Mouse (Mus musculus) retina, postnatal 7 days (tissue): ENCODE data around the gene Pdap1.
"Not testable (repeated sequence)": the region's sequence is repeated elsewhere in the genome, so short reads cannot be mapped to it uniquely, and the experiment has no call there.

ENCODE experiments used
- DNase-seq: peaks from one replicate; pipeline ENCODE4 v3.0.0-alpha.2; 2012; ENCODE audit warnings: low read depth, low spot score

Pdap1 gene

DNA sequence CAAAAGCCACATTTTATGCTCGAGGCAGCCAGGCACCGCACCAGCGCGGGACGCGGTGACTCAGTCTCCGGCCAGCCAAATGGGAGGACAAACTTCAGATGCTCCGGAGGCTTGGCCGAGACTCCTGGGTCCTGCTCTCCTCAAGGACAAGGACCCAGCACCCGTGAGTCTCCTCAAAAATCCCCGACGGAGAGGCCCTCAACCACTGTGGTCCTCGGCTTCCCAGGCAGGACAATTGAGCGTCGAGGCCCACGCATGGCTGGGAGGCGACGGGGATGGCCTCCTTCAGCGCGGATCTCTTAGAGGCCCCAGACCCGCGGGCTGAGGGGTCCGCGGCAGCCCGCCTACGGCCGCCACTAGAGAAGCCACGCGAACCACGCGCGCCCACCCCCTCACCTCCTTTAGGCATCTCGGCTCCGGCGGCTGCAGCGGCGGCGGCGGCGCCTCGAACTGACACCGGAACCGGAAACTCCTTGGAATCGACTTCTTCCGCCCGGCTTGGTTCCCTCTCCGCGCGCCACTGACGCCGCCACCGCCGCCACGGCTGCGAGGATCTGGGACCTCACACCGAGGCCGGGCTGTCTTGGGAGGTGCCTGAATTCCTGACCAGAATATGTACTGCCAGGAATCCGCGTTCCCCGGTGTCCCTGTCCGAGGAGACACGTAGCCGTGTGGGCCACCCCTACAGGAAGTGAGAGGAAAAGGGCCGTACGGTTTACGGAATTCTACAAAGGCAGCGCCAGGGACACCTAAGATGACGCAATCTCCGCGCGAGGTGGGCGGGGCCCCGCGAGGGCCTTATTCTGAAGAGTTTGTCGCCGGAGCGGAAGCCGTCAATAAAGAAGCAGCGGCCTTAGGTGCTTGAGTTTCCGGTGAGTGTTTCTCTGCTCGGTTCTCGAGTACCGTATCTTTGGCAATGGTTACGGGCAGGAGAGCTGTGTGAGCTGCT, at the start of gene Pdap1, which contains the start of gene Bud31:
Pdap1 (minus strand) TSS at position 668 of the 949 bp plus-strand sequence.
Bud31 (plus strand) TSS at position 792 of the 949 bp plus-strand sequence.
- DNase-seq: peak; percentile 93

DNA sequence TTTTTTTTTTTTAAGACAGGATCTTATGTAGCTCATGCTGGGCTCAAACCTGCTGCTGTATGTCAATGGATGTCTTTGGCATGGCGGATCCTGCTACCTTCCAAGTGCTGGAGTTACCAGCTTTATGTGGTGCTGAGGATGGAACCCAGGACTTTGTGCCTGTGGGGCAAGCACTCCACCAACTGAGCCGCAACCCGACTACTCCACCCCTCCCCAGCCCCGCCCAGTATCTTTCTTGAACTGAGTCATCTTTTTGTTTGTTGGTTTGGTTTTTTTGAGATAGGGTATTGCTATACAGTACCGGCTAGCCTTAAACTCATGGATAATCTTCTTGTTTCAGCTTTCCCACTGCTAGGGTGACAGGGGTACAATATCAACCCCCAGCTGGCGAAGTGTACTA, 49.4 kb upstream of the Pdap1 start:
- no peak for DNase-seq

DNA sequence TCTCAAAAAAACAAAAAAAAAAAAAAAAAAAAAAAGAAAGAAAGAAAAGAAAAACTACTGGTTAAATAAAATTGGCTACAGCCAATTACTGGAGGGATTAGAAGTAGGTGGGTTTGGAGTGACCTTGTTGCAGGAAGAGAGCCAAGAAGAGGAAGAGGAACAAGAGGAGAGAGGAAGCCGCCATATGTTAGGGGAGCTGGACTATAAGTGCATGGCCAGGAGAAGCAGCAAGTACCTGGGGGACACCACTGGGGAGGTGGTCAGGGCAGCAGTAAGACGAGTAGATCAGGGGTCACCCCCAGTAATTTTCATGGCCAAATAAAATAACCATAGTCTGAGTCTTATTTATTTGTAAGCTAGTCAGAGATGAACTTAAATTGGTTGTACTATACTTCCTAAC, 45.2 kb upstream of the Pdap1 start:
- DNase-seq: no peak

DNA sequence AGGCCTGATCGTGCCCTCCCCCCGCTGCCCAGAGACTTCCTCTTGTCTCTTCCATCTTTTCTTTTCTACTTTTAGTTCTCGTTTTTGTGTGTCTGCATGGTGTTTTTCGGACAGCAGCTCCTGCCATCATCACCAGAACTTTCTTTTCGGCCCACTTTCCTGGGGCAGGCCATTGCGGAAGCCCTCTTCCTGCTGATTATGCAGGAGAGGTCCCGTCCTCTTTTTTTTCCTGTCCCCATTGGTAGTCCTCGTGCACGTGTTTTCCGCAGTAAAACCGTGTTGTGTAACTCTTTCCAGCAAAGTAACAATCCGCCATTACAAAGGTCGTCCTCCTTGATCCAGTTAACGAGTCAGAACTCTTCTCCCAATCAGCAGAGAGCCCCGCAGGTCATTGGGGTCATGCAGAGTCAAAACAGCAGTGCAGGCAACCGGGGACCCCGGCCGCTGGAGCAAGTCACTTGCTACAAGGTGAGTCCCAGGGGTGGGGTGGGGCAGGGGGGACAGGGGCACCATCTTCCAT, 38.5 kb upstream of the Pdap1 start:
- DNase-seq: no peak

DNA sequence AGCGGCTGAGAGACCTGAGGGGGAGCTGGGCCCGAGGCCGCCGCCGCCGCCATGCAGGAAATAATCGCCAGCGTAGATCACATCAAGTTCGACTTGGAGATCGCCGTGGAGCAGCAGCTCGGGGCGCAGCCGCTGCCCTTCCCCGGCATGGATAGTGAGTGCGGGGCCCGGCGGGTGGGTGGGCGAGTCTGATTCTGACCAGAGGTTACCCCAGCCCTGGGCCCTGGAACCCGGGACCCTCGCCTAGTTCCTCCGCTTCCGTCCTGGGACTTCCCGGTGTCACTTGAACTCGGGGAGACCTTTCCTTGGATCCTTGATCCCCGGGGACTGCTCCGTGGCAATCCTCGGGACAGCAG, 27.2 kb upstream of the Pdap1 start:
- no peak for DNase-seq

DNA sequence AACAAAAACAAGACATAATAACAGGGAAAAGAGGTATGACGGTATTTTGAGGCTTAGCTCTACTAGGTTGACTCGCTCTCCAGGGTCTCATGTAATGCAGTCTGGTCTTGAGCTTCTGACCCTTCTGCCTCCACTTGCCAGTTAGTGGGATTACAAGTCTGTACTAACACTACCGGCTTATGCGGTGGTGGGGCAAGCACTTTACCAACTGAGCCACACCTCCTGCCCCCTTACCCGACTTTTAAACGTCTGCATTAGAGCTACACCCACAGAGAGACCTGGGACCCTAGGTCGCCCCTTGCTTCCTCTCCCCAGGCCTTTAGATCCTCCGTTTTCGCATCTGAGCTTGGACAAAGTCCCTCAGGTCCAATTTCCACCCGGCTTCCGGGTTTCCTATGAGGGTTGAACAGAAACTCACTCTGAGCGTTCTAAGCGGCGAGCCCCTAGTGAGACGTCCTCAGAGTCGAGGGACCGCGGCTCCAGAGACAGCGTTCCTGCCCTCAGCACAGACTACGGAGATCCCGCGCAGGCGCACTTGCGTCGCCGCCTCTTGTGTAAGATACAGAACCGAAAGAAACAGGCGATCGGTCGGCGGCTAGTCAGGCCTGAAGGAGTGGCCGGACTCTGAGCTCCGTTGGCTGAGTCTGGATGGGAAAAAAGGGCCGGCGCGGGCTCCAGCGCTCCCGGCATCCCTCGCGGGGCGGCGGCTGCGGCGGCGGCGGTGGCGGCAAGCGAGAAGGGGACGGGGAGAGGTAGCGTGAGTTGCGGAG, 26.7 kb upstream of the Pdap1 start, which contains the start of the genes Ptcd1 and Cpsf4:
Ptcd1 (minus strand) TSS at position 573 of the 770 bp plus-strand sequence.
Cpsf4 (plus strand) TSS at position 678 of the 770 bp plus-strand sequence.
- DNase-seq: peak; percentile 98

DNA sequence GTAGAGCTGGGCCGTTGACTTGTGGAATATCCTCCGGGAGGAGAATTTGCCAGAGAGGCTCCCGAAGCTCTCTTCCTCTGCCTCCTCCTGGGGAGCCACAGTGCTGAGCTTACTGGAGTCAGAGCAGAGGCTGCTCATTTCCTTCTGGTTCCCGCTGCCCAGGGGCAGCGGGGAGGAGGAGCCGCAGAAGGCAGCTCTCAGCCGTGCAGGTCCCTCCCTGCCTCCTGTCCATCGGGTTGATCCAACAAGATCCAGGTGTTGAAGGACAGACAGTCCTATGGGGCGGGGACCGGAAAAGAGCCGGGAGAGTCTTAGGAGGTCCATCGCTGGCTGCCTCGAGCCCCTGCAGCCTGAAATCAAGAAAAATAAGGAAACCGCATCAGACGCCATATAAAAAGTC, 25.1 kb upstream of the Pdap1 start:
- no peak for DNase-seq

DNA sequence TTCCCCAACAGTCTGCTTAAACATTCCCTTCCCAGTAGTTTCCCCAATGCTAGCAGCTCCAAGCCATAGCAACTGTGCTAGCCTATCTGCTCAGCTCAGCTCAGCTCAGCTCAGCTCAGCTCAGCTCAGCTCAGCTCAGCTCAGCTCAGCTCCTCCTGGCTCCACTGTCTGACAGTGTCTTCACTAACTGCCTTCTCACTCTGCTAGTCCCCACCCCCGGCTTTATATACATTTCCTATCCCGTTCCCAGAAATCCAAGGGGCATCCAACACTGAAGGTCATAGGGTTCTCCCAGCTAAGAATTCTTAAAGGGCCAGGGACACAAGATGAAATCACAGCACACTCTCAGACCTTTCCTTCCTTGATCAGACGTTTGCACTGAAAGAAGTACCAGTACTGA, 24.7 kb upstream of the Pdap1 start:
- DNase-seq: no peak

DNA sequence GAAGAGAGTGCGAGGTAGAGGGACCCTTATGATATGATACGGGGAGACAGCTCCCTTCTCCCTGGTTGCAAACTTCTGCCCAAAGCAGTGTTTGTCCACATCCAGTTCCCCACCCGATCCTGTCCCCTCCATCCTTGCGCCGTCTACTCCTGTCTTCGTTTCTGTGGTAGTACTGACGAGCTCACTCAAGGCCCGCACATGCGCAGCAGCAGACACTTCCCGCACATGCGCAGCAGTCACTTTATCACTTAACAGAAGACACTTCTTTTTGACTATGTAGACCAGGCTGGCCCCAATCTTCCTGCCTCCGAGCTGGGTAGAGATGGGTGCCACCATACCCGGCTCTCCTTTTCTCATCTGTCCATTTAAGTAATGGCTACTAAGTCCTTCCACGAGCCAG, 21.3 kb upstream of the Pdap1 start:
- DNase-seq: no peak

DNA sequence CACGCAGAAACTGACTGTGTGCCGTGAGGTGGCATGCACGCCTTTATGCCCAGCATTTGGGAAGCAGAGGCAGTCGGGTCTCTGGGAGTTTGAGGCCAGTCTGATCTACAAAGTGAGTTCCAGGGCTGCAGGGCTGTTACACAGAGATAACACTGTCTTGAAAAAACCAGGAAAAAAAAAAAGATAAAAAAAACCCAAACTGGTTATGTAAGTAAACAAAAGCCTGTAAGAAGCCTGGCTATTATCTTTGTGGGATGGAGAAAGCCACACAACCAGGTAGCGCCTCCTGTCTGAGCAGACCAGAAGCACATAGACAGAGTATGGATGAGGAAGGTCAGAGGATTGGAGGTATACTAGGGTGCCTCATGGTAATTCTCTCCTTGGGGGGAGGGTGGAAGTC, 12.7 kb upstream of the Pdap1 start:
- no peak for DNase-seq

DNA sequence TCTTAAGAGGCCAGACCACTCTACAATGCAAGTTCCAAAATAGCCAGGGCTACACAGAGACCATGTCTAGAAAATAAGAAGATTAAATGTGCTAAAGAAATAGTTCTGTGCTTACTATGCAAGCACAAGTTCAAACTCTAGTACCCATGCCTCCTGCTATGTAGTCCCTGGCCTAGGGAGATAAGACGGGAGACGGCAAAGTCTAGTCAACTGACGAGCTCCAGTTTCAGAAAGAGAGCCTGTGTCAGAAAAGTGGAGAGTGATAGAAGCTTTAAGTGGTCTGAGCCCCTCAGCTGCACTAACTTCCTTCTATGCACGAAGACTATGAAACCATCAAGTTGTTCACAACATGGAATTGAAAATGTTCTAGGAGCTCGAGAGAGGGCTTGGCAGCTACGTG, 9.3 kb upstream of the Pdap1 start:
- no peak for DNase-seq

DNA sequence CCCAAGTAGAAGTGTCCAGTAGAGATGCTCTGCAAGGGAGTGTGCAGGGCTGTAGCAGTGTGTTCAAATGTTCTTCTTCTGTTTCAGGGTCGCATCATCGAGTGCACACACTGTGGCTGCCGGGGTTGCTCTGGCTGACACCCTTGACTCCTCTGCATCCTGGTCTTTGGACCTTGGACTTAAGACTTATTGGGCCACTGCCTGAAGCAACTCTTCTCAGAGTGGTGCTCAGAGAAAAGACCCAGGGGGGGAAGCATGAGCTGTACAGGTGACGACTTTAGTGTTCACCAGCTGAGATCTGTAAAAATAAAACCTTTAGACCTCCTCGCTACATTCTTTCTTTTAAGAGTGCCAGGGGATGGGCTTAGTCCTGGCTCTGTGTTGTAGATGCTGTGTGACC, 7.7 kb upstream of the Pdap1 start:
- no peak for DNase-seq

DNA sequence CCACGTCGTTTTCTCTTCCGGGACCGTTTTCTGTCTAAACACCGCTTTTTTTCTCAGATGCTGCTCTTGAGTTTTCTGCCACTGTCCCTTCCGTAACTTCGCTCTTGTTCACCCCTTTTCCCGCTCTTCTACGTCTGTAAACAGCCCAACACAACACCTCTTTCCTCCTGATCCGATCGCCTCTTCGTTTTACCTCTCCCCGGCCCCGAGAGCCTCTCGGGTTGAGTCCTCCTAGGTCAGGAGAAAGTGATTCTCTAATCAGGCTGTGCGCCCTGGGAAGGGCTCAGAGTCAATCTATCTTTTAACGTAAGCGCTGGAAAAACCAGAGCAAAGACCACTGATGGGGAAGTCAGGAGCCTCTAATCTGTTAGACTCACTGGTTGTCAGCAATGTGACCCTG, 573 bp upstream of the Pdap1 start:
- no peak for DNase-seq

DNA sequence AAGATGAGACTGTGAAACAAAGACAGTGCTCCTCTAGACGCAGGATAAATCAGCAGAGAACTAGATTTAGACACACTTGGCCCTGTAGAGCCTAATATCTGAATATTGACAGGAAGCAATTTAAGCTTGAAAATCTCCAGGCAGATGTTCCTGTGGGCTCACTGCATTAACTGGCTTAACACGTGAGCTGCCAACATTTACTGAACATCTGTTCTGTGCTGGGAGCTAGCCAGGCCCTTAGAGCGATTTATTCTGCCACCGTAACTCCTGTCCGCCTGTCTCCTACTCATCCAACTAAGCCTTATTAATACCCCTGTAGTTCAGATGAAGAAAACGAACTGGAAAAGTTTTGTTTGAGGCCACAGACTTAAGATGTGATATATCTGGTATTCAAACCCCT, 1.2 kb downstream of the Pdap1 start:
- peak; percentile 55 for DNase-seq

DNA sequence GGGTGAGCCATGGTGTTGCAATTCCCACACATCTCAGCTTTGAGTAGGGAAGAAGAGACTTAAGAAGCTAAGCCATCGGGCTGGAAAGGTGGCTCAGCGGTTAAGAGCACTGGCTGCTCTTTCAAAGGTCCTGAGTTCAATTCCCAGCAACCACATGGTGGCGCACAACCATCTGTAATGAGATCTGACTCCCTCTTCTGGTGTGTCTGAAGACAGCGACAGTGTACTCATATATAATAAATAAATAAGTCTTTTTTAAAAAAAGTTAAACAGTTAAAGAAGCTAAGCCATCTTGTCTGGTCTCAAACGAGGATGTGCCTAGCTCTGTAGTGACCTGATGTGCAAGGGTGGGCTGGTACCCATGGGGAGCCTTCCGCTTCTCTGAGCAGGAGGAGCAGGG, 6.8 kb downstream of the Pdap1 start:
- DNase-seq: not testable (repeated sequence)

DNA sequence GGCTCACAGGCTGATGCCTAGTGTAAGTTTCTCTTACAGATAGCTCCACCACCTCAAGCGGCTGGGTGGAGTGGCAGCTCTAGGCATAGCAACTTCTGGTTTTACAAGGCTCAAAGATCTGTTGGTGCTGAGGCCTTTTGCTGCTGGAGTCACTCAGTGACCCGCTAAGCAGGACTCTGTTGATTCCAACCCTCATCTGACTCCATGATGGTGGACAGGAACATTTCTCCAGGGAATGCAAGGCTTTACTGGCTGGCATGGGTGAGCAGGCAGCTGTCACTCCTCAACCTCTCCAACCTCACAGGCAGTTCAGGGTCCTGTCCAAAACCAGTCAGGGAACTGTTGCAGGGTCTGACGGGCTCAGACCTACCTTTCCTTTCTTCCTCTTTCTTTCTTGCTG, 9.0 kb downstream of the Pdap1 start:
- DNase-seq: no peak

DNA sequence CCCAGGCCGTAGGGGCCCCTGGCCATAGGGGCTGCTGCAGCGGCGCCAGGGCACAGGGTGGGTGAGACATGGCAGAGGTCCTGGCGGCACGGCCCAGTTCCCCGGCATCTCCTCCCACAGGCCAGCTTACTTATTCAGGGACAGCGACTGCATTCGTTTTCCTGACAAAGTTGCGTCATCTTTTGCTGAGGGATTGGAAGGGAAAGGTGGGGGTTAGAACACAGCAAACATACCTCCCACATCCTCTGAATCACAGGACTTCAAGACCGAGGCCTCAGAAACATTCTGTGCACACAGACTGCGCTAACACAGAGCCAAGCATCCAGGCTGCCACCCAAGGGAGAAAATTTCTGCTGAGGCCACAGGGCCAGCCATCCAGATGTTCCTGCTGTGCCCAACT, 9.8 kb downstream of the Pdap1 start:
- DNase-seq: no peak

DNA sequence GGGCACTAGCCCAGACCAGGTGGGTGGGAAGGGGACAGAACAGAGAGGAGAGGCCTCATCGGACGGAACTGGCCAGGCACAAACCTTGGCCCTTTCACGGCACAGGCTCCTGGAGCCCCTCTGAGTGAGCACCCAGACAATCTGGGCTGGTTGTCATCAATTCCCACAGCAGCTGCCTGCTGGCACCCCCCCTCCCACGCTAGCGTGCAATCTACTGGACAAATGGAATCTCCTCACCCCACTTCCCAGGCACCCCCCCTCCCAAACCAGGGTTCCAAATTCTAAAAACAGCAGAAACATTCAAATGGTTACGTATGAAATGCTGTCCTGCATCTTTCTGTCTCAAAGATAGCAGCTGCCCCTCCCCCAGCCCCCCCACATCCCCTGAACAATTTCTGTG, 10.3 kb downstream of the Pdap1 start:
- DNase-seq: not testable (repeated sequence)

DNA sequence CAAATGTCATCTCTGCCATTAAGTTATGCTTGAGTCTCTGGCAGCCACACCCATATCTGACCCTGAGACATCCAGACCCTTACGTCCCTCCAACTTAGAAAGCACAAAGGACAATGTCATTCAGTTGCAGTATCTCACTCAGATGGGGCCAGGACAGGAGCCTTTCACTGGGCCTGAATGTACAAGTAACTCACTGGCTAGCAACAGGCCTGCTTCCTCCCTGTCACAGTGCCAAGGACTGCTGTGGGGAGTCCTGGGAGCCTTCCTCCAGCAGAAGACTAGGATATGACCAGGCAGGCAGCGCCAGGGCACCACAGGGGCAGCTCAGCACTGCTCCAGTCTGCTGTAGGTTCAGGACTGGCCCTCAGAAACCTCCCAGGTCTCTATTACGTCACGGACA, 10.9 kb downstream of the Pdap1 start:
- DNase-seq: no peak

DNA sequence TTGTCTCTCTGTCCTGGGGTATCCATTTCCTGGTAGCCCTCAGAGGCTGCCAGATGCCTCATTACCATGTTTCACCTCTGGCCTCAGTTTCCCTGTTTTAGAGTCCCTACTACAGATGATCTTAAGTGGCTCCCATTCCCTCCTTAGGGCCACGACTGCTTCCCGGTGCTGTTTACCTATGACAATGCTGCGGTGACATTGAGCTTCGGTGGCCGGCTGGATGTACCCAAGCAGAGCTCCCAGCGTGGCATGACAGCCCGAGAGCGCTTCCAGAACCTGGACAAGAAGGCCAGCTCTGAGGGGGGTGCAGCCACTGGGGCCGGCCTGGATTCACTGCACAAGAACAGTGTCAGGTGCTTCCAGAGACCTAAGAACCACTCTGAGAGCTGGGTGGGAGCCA, 13.5 kb downstream of the Pdap1 start:
- DNase-seq: no peak

DNA sequence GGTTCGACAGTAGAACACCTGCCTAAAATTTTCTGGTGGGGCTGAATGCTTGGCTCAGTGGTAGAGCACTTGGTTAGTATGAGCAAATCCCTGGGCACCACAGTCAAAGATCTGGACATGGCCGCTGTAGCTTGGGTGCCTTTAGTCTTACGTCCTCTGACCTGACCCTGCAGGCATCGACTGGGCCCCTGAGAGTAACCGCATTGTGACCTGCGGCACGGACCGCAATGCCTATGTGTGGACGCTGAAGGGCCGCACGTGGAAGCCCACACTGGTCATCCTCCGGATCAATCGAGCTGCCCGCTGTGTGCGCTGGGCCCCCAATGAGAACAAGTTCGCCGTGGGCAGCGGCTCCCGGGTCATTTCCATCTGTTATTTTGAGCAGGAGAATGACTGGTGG, 16.6 kb downstream of the Pdap1 start:
- no peak for DNase-seq

DNA sequence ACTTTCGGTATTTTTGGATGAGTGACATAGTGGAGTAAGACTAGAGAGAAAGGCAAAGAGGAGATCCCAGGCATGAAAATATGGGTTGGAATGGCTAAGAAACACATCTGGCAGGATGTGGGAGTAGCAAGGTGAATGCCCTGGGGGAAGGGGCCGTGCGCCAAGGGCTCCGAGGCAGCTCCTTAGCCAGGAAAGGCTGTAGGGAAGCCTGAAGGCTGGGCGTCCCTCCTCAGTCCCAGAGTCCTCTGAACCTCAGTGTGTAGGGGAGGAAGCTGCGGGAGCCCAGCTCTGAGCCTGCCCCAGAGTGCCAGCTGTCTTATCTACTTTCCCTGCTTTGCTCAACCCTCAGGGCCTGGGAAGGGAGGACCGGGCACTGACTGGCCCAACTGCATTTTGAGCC, 19.1 kb downstream of the Pdap1 start:
- no peak for DNase-seq
